Mouse (Mus musculus) liver, embryonic 12.5 days (tissue): Measurements from ENCODE around the gene Gm10277. TPM values are rescaled to one million over a fixed set of nuclear protein-coding genes. Genes with fewer than 3 reads are reported as not detected.

ENCODE experiments used
- ATAC-seq: fragments of 200-750 bp; cut with Nextera tagmentation; 2 replicates; pipeline ENCODE4 v1.8.0; 2017; ENCODE audit warnings: moderate number of reproducible peaks, mild to moderate bottlenecking, moderate library complexity
- H3K27ac ChIP-seq: fragments of 300-500 bp; sonication (generic); 2 replicates; pipeline ENCODE4 v1.5.1; 2016; ENCODE audit warnings: mild to moderate bottlenecking
- H3K27me3 ChIP-seq: fragments of 300-500 bp; sonication (generic); replicated peaks from 2 replicates; pipeline ENCODE4 v1.6.1; 2016; ENCODE audit warnings: mild to moderate bottlenecking, moderate library complexity
- H3K36me3 ChIP-seq: fragments of 300-500 bp; sonication (generic); 2 replicates; pipeline ENCODE4 v1.6.1; 2016; ENCODE audit warnings: mild to moderate bottlenecking, moderate library complexity
- H3K4me1 ChIP-seq: fragments of 300-500 bp; sonication (generic); 2 replicates; pipeline ENCODE4 v1.6.1; 2016
- H3K4me2 ChIP-seq: fragments of 300-500 bp; sonication (generic); 2 replicates; pipeline ENCODE4 v1.6.1; 2016; ENCODE audit warnings: mild to moderate bottlenecking, moderate library complexity
- H3K4me3 ChIP-seq: fragments of 300-500 bp; sonication (generic); 2 replicates; pipeline ENCODE4 v1.5.1; 2016; ENCODE audit warnings: mild to moderate bottlenecking, moderate library complexity
- H3K9ac ChIP-seq: fragments of 300-500 bp; sonication (generic); 2 replicates; pipeline ENCODE4 v1.6.1; 2016; ENCODE audit warnings: mild to moderate bottlenecking, moderate library complexity
- H3K9me3 ChIP-seq: fragments of 300-500 bp; sonication (generic); replicated peaks from 2 replicates; pipeline ENCODE4 v1.6.1; 2016; ENCODE audit warnings: mild to moderate bottlenecking, moderate library complexity
- WGBS: fragments of 180-500 bp; shearing (Covaris S2); methylation state at CpG from one replicate; pipeline ENCODE4 v1.1.7; 2016; ENCODE audit not compliant: insufficient replicate concordance; 5-methylcytosine and 5-hydroxymethylcytosine counted together
- polyA plus RNA-seq: library from polyadenylated mRNA; unstranded; fragments of >200 nt; fragmentation: Nextera tagmentation; extraction: Ambion mirVana; gene quantifications from 2 replicates; pipeline ENCODE4 v1.2.1, GENCODE M21; 2016

Gm10277 gene
- polyA plus RNA-seq, result 1.2 and 1.6 TPM in 2 replicates

DNA sequence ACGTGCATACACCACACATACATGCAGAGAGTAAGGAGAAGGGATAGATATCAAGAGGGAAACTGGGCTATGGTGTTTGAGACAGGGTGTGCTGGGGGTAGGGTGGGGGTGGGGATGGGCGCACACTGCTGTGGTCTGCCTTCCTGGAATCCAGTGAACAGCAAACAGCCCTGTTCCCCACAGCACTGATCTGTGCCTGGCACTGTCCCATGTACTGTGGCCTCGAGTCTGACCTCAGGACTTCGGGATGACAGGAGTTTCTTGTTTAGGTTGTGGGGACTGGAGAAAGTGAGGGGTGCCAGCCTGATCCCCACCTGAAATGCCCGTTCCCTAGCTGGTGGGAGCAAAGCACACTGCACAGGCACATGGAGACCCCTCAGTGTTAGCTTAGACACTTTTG is at the start of gene Gm10277:
Gene Gm10277 (minus strand): TSS at position 41 of the 400 bp plus-strand sequence.
- 31% methylated on average over 5 of the region's 5 CpGs for WGBS
- Histone ChIP-seq H3K27me3 (no peaks in the 10 kb centered on the region), H3K9ac (peak within 1 kb of the TSS; percentile 71), H3K4me1 (peaks cover 97% of the 10 kb centered on the region), H3K4me3 (no peak within 1 kb of the TSS), H3K9me3 (no peaks in the 10 kb centered on the region), H3K4me2 (peak within 1 kb of the TSS; percentile 10; the same call in 1 of the 2 replicates), H3K27ac (peak within 1 kb of the TSS; percentile 94), H3K36me3 (peaks cover 11% of the 10 kb centered on the region; the same call in 1 of the 2 replicates)
- ATAC-seq, result 0 out of 2 replicates have a peak, but pooled peaks have one; percentile 20

DNA sequence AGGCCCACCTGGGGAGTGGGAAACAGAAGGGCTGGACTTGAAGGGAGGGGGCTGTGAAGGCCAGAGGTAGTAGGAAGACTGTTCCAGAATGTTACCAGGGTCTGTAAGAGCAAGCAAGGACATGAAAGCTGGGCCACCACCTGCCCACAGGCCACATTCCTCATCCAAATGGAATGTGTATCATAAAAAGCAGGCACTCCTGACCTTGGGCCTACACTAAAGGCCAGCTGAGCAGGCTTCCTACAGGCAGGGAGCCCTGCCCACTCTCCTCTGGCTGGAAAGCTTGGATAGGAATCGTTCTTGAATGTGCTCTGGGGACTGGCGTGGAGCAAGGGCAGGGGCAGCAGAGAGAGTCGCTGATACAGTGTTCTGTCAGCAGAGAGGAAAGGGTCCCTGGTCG is 49.2 kb upstream of the Gm10277 start:
- Histone ChIP-seq H3K4me1 (no peaks in the 10 kb centered on the region), H3K9ac (no peak overlapping the region), H3K36me3 (peaks cover 98% of the 10 kb centered on the region), H3K9me3 (no peaks in the 10 kb centered on the region), H3K4me2 (no peak overlapping the region), H3K27ac (no peak overlapping the region), H3K4me3 (no peak overlapping the region), H3K27me3 (no peaks in the 10 kb centered on the region)
- no peak for ATAC-seq
- 71% methylated on average over 4 of the region's 4 CpGs for WGBS

DNA sequence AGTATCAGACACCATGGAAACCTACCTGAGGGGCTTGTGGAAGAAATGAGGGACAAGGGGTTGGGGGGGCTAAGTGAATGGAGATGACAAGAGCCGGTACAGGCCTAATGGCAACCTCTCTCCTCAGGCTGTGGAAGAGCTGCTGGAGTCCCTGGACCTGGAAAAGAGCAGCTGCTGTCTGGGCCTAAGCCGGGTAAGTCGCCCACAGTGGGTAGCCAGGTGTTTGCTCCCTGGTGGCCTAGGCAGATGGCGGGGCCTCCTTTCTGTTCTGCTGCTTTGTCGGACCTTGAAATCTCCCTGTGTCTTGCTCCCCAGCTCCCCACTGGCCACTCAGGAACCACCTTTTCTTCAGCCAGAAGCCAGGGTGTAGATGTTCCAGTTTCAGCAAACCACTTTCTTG is 48.7 kb upstream of the Gm10277 start:
- H3K4me3 ChIP-seq, result no peak overlapping the region
- WGBS, result 82% methylated on average over 5 of the region's 5 CpGs
- no peak overlapping the region for H3K4me2 ChIP-seq
- ATAC-seq, result no peak
- no peaks in the 10 kb centered on the region for H3K9me3 ChIP-seq
- H3K27ac ChIP-seq, result no peak overlapping the region
- peaks cover 97% of the 10 kb centered on the region for H3K36me3 ChIP-seq
- H3K27me3 ChIP-seq, result no peaks in the 10 kb centered on the region
- no peak overlapping the region for H3K9ac ChIP-seq
- no peaks in the 10 kb centered on the region for H3K4me1 ChIP-seq

DNA sequence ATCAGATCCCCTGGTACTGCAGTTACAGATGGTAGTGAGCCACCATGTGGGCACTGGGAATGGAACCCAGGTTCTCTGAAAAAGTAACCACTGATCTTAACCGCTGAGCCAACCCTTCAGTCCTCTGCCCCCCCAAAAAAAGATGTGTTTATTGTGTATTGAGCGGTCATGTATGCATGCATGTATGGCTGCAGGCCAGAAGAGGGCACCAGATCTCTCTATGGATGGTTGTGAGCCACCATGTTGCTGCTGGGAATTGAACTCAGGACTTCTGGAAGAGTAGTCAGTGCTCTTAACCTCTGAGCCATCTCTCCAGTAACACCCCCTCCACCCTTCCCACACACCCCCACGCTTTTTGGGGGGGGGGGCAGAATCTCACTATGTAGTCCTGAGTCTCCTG is 47.6 kb upstream of the Gm10277 start:
- Histone ChIP-seq H3K9me3 (no peaks in the 10 kb centered on the region), H3K36me3 (peaks cover 97% of the 10 kb centered on the region), H3K9ac (no peak overlapping the region), H3K4me2 (no peak overlapping the region), H3K4me3 (no peak overlapping the region), H3K4me1 (no peaks in the 10 kb centered on the region), H3K27me3 (no peaks in the 10 kb centered on the region), H3K27ac (no peak overlapping the region)
- no peak for ATAC-seq
- WGBS, result 74% methylated on average over 3 of the region's 3 CpGs

DNA sequence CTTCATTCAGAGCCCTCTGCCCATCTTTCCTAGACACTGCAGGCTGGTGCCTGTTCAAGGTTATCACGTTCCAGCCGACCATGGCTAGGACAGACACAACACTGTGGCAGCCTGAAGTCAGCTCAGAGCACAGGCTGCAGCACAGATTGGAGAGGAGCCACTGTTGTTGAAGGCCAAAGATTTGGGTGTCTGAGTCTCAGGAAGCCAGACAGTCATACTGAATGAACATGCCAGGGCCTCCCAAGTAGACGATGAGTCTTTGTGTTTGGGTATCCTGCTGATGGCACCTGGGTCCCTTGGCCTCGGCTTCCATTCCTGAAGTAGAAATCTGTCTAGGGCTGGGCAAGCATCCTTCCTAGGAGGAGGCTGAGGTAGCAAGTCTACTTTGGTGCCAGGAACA is 45.0 kb upstream of the Gm10277 start:
- 85% methylated on average over 4 of the region's 4 CpGs for WGBS
- H3K27me3 ChIP-seq, result no peaks in the 10 kb centered on the region
- H3K4me2 ChIP-seq, result no peak overlapping the region
- H3K36me3 ChIP-seq, result peaks cover 98% of the 10 kb centered on the region
- no peak overlapping the region for H3K27ac ChIP-seq
- H3K9ac ChIP-seq, result no peak overlapping the region
- H3K4me1 ChIP-seq, result no peaks in the 10 kb centered on the region
- no peaks in the 10 kb centered on the region for H3K9me3 ChIP-seq
- ATAC-seq, result no peak
- no peak overlapping the region for H3K4me3 ChIP-seq

DNA sequence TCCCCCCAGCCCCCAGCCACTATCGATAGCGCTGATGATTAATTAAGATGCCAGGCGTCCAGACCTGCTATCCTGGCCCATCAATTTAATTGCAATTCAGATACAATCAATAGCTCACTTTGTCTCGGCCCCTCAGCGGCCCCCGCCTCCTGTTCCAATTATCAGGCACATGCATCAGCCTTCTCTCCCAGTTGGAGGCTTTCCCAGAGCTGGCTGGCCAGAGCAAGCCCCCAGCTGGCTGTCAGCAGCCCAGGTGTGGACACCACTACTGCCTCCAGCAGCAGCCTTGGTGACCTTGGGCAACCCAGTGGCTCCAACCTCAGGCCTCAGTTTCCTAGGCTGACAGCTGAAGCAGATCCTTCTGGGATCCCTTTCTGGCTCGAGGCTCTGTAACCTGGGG is 43.3 kb upstream of the Gm10277 start:
- Histone ChIP-seq H3K4me1 (no peaks in the 10 kb centered on the region), H3K27me3 (no peaks in the 10 kb centered on the region), H3K27ac (no peak overlapping the region), H3K4me2 (no peak overlapping the region), H3K4me3 (no peak overlapping the region), H3K9me3 (no peaks in the 10 kb centered on the region), H3K9ac (no peak overlapping the region), H3K36me3 (peaks cover 89% of the 10 kb centered on the region)
- ATAC-seq, result no peak
- WGBS, result 70% methylated on average over 7 of the region's 7 CpGs

DNA sequence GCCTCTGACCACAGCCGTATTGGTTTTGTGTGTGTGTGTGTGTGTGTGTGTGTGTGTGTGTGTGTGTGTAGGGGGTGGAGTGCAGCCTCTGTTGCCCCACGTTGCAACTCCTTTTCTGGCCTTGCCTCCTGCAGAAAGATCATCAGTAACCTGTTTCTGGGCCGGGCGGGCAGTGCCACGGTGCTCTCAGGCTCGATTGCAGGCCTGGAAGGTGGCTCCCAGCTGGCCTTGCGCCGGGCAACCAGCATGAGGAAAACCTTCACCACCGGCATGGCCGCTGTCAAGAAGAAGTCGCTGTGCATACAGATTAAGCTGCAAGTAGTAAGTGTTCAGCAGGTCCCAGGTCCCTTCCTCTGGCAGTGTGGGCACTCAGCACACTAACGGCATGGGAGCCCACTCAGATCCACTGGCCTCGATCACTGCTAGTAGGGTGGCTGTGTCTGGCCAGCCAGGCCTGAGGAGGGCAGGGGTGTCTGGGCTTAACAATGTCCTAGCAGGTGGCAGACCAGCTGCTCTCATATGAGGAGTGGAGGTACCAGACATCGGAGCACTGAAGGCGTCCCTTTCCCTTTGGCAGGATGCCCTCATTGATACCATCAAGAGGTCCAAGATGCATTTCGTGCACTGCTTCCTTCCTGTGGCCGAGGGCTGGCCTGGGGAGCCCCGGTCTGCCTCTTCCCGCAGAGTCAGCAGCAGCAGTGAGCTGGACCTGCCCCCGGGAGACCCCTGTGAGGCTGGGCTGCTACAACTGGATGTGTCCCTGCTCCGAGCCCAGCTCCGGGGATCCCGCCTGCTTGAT is 41.7 kb upstream of the Gm10277 start:
- Histone ChIP-seq H3K4me3 (no peak overlapping the region), H3K27ac (no peak overlapping the region), H3K27me3 (no peaks in the 10 kb centered on the region), H3K9ac (no peak overlapping the region), H3K4me1 (no peaks in the 10 kb centered on the region), H3K36me3 (peaks cover 88% of the 10 kb centered on the region), H3K9me3 (no peaks in the 10 kb centered on the region), H3K4me2 (no peak overlapping the region)
- no peak for ATAC-seq
- WGBS, result 81% methylated on average over 22 of the region's 23 CpGs

DNA sequence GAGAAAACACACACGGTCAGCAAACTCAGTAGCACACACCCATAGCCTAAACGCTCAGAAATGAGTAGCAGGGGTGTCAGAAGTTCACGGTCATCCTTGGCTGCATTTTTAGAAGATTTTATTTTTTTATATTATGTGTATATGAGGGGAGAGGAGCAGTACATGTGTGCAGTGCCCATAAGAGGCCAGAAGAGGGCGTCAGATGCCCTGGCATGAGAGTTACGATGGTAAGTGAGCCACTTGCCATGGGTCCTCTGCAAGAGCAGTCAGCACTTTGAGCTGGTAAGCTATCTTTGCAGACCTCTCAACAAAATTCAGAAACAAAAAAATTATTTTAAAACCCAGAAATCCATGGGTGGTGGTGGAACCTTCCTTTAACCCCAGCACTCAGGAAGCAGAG is 40.6 kb upstream of the Gm10277 start:
- 77% methylated on average over 5 of the region's 5 CpGs for WGBS
- ATAC-seq, result no peak
- H3K9me3 ChIP-seq, result no peaks in the 10 kb centered on the region
- no peak overlapping the region for H3K9ac ChIP-seq
- H3K27me3 ChIP-seq, result no peaks in the 10 kb centered on the region
- H3K36me3 ChIP-seq, result peaks cover 90% of the 10 kb centered on the region
- H3K4me1 ChIP-seq, result no peaks in the 10 kb centered on the region
- no peak overlapping the region for H3K4me2 ChIP-seq
- H3K4me3 ChIP-seq, result no peak overlapping the region
- H3K27ac ChIP-seq, result no peak overlapping the region

DNA sequence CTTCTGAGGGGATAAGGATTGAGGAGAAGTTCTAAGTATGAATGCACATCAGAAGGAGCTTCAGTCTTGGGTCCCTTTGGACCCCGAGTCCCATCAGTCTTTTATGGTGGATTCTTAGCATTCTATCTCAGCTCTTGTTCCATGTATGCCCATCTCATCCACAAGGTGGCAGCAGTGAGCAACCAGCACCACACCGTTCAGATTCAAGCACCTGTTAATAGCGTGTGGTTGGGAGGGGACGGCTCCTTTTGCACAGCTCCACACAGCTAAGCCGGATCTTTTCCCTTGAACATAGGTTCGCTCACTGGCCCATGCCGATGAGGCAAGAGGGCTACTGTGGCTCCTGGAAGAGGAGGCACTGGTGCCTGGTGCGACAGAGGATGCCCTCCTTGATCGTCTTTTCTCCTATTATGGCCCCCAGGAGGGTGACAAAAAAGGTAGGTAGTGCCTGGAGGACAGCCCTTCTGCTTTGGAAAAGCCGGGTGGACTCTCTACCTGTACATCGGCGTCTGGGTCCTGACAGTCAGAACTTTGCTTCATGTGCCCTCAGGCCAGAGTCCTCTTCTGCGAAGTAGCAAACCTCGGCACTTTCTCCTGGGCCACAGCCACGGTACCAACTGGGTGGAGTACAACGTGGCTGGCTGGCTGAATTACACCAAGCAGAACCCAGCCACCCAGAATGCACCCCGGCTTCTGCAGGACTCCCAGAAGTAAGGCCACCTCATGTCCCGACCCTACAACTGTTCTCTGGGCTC is 39.9 kb upstream of the Gm10277 start:
- Histone ChIP-seq H3K9ac (no peak overlapping the region), H3K9me3 (no peaks in the 10 kb centered on the region), H3K4me2 (no peak overlapping the region), H3K36me3 (peaks cover 88% of the 10 kb centered on the region), H3K27ac (no peak overlapping the region), H3K4me3 (no peak overlapping the region), H3K4me1 (no peaks in the 10 kb centered on the region), H3K27me3 (no peaks in the 10 kb centered on the region)
- WGBS, result 63% methylated on average over 18 of the region's 18 CpGs
- ATAC-seq, result no peak

DNA sequence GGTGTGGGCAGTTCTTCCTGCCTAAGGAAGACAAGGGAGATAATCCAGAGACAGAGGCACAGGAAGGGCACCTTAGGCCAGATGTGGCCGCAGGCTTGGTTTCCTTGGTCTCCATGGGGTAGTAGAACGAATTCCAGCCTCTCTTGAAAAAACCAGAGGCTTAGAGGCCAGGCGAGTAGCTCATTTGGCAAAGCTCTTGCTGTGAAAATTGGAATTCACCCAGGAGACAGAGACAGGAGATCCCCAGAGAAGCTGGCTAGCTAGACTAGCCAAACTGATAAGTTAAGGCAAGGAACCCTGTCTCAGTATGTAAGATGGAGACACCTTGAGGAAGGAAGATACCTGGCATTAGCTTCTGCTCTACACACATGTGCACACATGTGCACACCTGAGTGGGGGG is 38.8 kb upstream of the Gm10277 start:
- Histone ChIP-seq H3K27ac (no peak overlapping the region), H3K4me3 (no peak overlapping the region), H3K4me2 (no peak overlapping the region), H3K27me3 (no peaks in the 10 kb centered on the region), H3K9ac (no peak overlapping the region), H3K36me3 (peaks cover 88% of the 10 kb centered on the region), H3K9me3 (no peaks in the 10 kb centered on the region), H3K4me1 (no peaks in the 10 kb centered on the region)
- 70% methylated on average over 3 of the region's 3 CpGs for WGBS
- no peak for ATAC-seq

DNA sequence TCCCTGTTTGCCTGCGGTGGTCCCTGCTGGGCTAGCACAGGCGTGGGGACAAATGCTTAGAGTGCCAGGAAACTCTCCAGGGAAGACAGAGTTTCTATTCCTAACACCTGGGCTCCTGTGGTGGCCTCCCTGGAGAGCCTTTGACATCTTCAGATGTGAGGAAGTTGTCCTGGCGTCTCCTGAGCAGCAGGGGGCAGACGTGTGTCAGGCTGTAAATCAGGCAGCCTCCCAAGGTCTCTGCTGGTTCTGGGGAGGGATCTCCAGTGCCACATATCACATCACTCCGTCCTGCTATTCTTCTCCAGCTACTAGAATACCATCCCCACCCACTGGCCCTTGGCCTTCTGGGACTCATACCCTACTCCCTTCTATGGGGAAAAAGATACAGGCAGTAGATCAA is 38.3 kb upstream of the Gm10277 start:
- no peak overlapping the region for H3K9ac ChIP-seq
- H3K4me2 ChIP-seq, result no peak overlapping the region
- H3K36me3 ChIP-seq, result peaks cover 88% of the 10 kb centered on the region
- H3K27me3 ChIP-seq, result no peaks in the 10 kb centered on the region
- no peaks in the 10 kb centered on the region for H3K9me3 ChIP-seq
- WGBS, result 13% methylated on average over 5 of the region's 5 CpGs
- no peaks in the 10 kb centered on the region for H3K4me1 ChIP-seq
- no peak overlapping the region for H3K27ac ChIP-seq
- ATAC-seq, result no peak
- H3K4me3 ChIP-seq, result no peak overlapping the region

DNA sequence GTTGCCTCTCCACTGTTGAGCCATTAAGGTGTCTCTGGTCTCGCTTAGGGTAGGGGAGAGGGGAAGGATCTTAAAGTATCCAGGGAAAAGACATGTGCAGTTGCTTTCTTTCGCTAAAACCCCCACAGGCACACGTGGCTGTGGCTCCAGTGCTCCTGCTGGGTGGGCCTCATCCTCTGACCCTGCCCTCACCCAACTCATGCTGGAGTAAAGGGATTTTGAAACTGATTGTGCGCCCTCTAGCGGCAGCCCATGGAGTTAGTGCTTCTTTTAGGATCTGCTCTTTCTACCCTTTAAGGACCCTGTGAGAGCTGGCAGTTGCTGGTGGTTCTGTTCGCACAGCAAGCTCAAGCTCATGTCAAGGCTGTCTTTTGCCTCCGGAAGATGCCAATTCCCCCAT is 35.2 kb upstream of the Gm10277 start:
- WGBS, result 22% methylated on average over 7 of the region's 7 CpGs
- ATAC-seq, result no peak

More for the DNA sequence above, 35.2 kb upstream of the Gm10277 start:
- Histone ChIP-seq H3K4me1 (no peaks in the 10 kb centered on the region), H3K27me3 (no peaks in the 10 kb centered on the region), H3K9ac (no peak overlapping the region), H3K4me3 (no peak overlapping the region), H3K9me3 (no peaks in the 10 kb centered on the region), H3K4me2 (no peak overlapping the region), H3K36me3 (peaks cover 88% of the 10 kb centered on the region), H3K27ac (no peak overlapping the region)
